Mouse (Mus musculus) neural tube, embryonic 14.5 days (tissue): ENCODE measurements around the gene Slc22a22. TPM values are rescaled to one million over a fixed set of nuclear protein-coding genes. Genes with fewer than 3 reads are reported as not detected.
"Not testable (repeated sequence)": the region's sequence is repeated elsewhere in the genome, so short reads cannot be mapped to it uniquely, and the experiment has no call there.

Source experiments
- ATAC-seq: fragments of 200-750 bp; cut with Nextera tagmentation; 2 replicates; pipeline ENCODE4 v1.8.0; 2017; ENCODE audit warnings: low read depth, mild to moderate bottlenecking, moderate TSS enrichment, moderate library complexity
- H3K27ac ChIP-seq: fragments of 300-500 bp; sonication (generic); 2 replicates; pipeline ENCODE4 v1.5.1; 2014; ENCODE audit warnings: low read depth, mild to moderate bottlenecking, control low read depth, low read length, moderate library complexity, mixed read lengths
- H3K27me3 ChIP-seq: fragments of 300-500 bp; sonication (generic); 2 replicates; pipeline ENCODE4 v1.6.1; 2014; ENCODE audit warnings: low read length; ENCODE audit not compliant: control insufficient read depth, insufficient read depth
- H3K36me3 ChIP-seq: fragments of 300-500 bp; sonication (generic); 2 replicates; pipeline ENCODE4 v1.6.1; 2014; ENCODE audit warnings: low read length, mixed read lengths; ENCODE audit not compliant: control insufficient read depth, insufficient read depth
- H3K4me1 ChIP-seq: fragments of 300-500 bp; sonication (generic); 2 replicates; pipeline ENCODE4 v1.6.1; 2014; ENCODE audit warnings: low read length; ENCODE audit not compliant: control insufficient read depth, insufficient read depth
- H3K4me2 ChIP-seq: fragments of 300-500 bp; sonication (generic); 2 replicates; pipeline ENCODE4 v1.6.1; 2014; ENCODE audit warnings: mild to moderate bottlenecking, low read depth, low read length, control low read depth
- H3K4me3 ChIP-seq: fragments of 300-500 bp; sonication (generic); 2 replicates; pipeline ENCODE4 v1.5.1; 2014; ENCODE audit warnings: low read depth, low read length, control low read depth, mixed read lengths
- H3K9ac ChIP-seq: fragments of 300-500 bp; sonication (generic); replicated peaks from 2 replicates; pipeline ENCODE4 v1.6.1; 2014; ENCODE audit warnings: low read depth, mild to moderate bottlenecking, control low read depth, low read length, mixed read lengths
- H3K9me3 ChIP-seq: fragments of 300-500 bp; sonication (generic); 2 replicates; pipeline ENCODE4 v1.6.1; 2016; ENCODE audit warnings: low read length; ENCODE audit not compliant: control insufficient read depth
- WGBS: fragments of 180-500 bp; shearing (Covaris S2); extraction: QIAGEN DNeasy Blood & Tissue Kit; methylation state at CpG from one replicate; pipeline ENCODE4 v1.1.7; 2014; 5-methylcytosine and 5-hydroxymethylcytosine counted together
- polyA plus RNA-seq: library from polyadenylated mRNA; unstranded; fragments of >200 nt; fragmentation: Nextera tagmentation; extraction: Ambion mirVana; gene quantifications from 2 replicates; pipeline ENCODE4 v1.2.1, GENCODE M21; 2014

The Slc22a22 gene
- polyA plus RNA-seq, 1 experiment from 2014 or later: not detected

GRCm38 (mm10) chr15:57316486-57316885, 160.9 kb downstream of the Slc22a22 start:
- no peak overlapping the region for H3K27ac ChIP-seq
- no peak overlapping the region for H3K4me2 ChIP-seq
- no peaks in the 10 kb centered on the region for H3K27me3 ChIP-seq
- H3K9ac ChIP-seq: no peak overlapping the region
- H3K36me3 ChIP-seq: no peaks in the 10 kb centered on the region
- no peak for ATAC-seq
- 75% methylated on average over 2 of the region's 2 CpGs for WGBS
- H3K4me1 ChIP-seq: no peaks in the 10 kb centered on the region
- no peak overlapping the region for H3K4me3 ChIP-seq
- H3K9me3 ChIP-seq: no peaks in the 10 kb centered on the region

DNA sequence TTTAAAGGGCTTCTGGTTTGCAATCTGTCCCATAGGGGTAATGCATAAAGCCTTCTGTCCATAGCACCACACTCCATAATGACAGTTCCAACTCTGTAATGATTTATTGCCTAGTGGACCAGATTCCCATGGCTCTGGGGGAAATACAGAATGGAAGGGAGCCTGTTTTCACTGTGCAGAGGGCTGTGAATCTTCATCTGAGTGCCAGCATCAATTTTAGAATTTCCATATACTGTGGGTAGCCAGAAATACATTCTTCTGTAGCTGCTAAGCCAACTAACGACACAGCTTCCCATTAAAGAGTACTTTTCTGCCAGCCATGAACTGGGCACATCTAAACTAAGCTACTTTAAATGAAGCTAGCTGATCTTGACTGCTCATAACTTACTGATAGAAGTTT, 174.7 kb downstream of the Slc22a22 start:
- Histone ChIP-seq H3K4me3 (no peak overlapping the region), H3K36me3 (no peaks in the 10 kb centered on the region), H3K27ac (no peak overlapping the region), H3K4me1 (no peaks in the 10 kb centered on the region), H3K27me3 (no peaks in the 10 kb centered on the region), H3K9ac (no peak overlapping the region), H3K9me3 (no peaks in the 10 kb centered on the region), H3K4me2 (no peak overlapping the region)
- 76% methylated on average over 1 of the region's 1 CpGs for WGBS
- ATAC-seq: no peak

- Histone ChIP-seq H3K9me3 (no peaks in the 10 kb centered on the region), H3K4me3 (no peak overlapping the region), H3K4me1 (no peaks in the 10 kb centered on the region), H3K36me3 (no peaks in the 10 kb centered on the region), H3K27me3 (no peaks in the 10 kb centered on the region), H3K9ac (no peak overlapping the region), H3K4me2 (no peak overlapping the region), H3K27ac (no peak overlapping the region)
- WGBS: 53% methylated on average over 1 of the region's 1 CpGs
- ATAC-seq: no peak
Measured at GRCm38 (mm10) chr15:57278505-57278904, 198.9 kb downstream of the Slc22a22 start.

- Histone ChIP-seq H3K4me2 (no peak overlapping the region), H3K4me1 (no peaks in the 10 kb centered on the region), H3K27ac (no peak overlapping the region), H3K36me3 (no peaks in the 10 kb centered on the region), H3K27me3 (no peaks in the 10 kb centered on the region), H3K4me3 (no peak overlapping the region), H3K9me3 (no peaks in the 10 kb centered on the region), H3K9ac (no peak overlapping the region)
- ATAC-seq: no peak
Measured at GRCm38 (mm10) chr15:57276411-57276810, 201.0 kb downstream of the Slc22a22 start.

DNA sequence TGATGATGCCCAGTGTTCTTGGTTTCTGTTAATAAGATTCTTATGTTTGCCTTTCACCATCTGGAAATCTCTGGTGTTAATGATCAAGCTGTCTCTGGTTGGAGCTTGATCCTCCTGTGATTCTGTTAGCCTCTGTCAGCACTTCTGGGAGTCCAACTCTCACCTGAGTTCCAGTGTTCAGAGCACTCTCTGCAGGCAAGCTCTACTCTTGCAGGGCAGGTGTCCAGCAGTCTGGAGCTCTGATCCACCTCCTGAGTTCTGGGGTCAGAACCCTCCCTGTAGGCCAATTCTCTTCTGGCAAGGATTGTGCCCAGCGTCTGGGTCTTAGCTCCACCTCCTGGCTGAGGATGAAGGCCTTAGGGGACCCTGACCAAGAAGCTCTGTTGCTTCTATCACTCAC, 237.4 kb downstream of the Slc22a22 start:
- H3K4me1 ChIP-seq, H3K36me3 ChIP-seq, ATAC-seq, H3K4me2 ChIP-seq, H3K9me3 ChIP-seq, H3K4me3 ChIP-seq, H3K27ac ChIP-seq, H3K27me3 ChIP-seq, H3K9ac ChIP-seq: not testable (repeated sequence)
- 89% methylated on average over 1 of the region's 1 CpGs for WGBS

- no peak overlapping the region for H3K9ac ChIP-seq
- no peak for ATAC-seq
- no peak overlapping the region for H3K4me2 ChIP-seq
- no peak overlapping the region for H3K27ac ChIP-seq
- no peak overlapping the region for H3K4me3 ChIP-seq
- H3K36me3 ChIP-seq: no peaks in the 10 kb centered on the region
- no peaks in the 10 kb centered on the region for H3K27me3 ChIP-seq
- no peaks in the 10 kb centered on the region for H3K4me1 ChIP-seq
- H3K9me3 ChIP-seq: no peaks in the 10 kb centered on the region
Measured at GRCm38 (mm10) chr15:57230439-57230838, 247.0 kb downstream of the Slc22a22 start.

DNA sequence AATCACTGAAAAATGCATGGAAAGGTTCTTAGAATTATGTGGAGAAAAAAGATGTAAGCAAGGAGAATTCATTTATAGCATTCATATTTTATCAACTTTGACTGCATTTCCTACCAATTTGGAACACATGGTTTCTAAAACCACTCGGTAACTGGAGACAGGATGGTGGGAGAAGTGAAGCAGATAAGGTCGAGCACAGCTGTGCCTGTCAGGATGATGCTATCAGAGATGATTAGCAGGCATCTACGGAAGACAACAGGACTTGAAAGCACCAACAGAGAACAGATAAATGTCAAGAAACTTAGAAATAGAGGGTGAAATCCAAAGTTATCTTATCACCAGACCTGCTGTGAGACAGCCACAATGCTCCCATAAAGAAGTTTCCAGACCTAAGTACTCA, 272.1 kb downstream of the Slc22a22 start:
- H3K4me3 ChIP-seq: no peak overlapping the region
- H3K27ac ChIP-seq: no peak overlapping the region
- H3K9me3 ChIP-seq: no peaks in the 10 kb centered on the region
- no peaks in the 10 kb centered on the region for H3K36me3 ChIP-seq
- no peak for ATAC-seq
- 75% methylated on average over 3 of the region's 3 CpGs for WGBS
- no peaks in the 10 kb centered on the region for H3K4me1 ChIP-seq
- no peaks in the 10 kb centered on the region for H3K27me3 ChIP-seq
- H3K9ac ChIP-seq: no peak overlapping the region
- no peak overlapping the region for H3K4me2 ChIP-seq

- Histone ChIP-seq H3K27me3 (no peaks in the 10 kb centered on the region), H3K36me3 (no peaks in the 10 kb centered on the region), H3K9ac (no peak overlapping the region), H3K4me3 (no peak overlapping the region), H3K4me2 (no peak overlapping the region), H3K4me1 (no peaks in the 10 kb centered on the region), H3K9me3 (no peaks in the 10 kb centered on the region), H3K27ac (no peak overlapping the region)
- no peak for ATAC-seq
Measured at GRCm38 (mm10) chr15:57204444-57204930, 272.9 kb downstream of the Slc22a22 start.
